Mouse (Mus musculus) G1E-ER4 (cell line): Measurements from ENCODE around the gene Vapb. TPM values are rescaled to one million over a fixed set of nuclear protein-coding genes. Genes with fewer than 3 reads are reported as not detected.
"Not testable (repeated sequence)": the region's sequence is repeated elsewhere in the genome, so short reads cannot be mapped to it uniquely, and the experiment has no call there.

Source experiments
- GATA1 ChIP-seq: IDR thresholded peaks from one replicate; pipeline ENCODE4 v1.8.0; 2012; ENCODE audit warnings: low read length, inconsistent platforms
- polyA plus RNA-seq: library from polyadenylated mRNA; stranded (reverse); fragments of >175 nt; gene quantifications from 2 replicates; pipeline ENCODE4 v1.2.3, GENCODE M21; 2012

The Vapb gene
- polyA plus RNA-seq: 19.5 and 25.3 TPM in 2 replicates

DNA sequence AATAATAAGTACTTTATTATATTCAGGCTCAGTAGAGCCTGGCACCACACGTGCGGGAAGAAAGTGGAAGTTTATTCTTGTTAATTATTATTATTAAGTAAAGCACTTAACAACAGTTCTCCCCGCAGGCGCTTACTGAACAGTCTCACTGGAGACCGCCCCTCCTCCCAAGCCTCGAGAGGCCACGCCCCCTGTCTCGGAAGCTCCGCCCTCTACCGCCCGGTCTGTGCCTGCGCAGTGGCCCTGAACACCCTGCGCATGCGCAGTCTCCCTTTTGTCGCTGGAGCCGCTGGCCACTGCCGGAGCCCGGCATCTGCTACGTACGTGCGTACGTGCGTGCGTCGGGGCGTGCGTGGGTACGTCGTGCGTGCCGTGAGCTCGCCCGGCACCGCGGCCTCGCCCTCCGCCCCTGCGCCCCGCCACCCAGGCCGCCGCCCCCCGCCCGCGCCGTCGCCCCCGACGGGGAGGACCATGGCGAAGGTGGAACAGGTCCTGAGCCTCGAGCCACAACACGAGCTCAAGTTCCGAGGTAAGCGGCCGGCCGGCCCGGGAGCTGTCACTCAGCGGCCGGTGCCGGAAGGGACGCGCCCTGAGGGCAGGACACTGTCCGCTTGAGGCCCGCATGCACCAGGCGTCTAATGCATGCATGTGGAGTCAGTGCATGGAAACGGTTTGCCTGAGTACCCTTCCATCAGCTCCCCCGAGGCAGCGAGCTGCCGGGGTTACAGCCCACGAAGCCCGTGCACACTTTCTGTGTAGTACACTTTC, at the start of gene Vapb:
Gene Vapb (plus strand): TSS at position 290 of the 768 bp plus-strand sequence.
- TF ChIP-seq GATA1: no peak

DNA sequence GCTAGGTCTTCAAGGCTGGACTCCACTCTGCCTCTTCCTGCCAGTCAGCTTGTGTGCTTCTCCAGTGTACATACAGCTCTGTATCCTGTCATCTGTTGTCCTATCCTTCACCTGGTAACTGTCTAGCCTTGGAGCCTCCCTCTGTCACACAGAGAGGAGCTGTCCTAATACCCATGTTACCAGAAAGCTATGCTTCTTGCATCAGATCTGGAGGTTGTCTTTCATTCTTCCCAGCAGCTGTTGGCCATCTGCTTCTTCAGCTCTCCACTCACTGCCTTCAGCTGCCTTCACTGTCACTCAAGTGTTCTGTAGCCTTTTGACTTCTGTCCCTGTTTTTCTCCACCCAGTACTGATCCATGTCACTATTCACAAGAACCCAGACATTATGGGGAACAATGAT, 47.5 kb upstream of the Vapb start:
- TF ChIP-seq GATA1: no peak

- no peak for TF ChIP-seq GATA1
These were observed 45.6 kb upstream of the Vapb start for GRCm38 (mm10) chr2:173691748-173692147.

GRCm38 (mm10) chr2:173692693-173693092, 44.6 kb upstream of the Vapb start:
- TF ChIP-seq GATA1: no peak

- TF ChIP-seq GATA1: no peak
These were observed 38.5 kb upstream of the Vapb start for GRCm38 (mm10) chr2:173698850-173699249.

DNA sequence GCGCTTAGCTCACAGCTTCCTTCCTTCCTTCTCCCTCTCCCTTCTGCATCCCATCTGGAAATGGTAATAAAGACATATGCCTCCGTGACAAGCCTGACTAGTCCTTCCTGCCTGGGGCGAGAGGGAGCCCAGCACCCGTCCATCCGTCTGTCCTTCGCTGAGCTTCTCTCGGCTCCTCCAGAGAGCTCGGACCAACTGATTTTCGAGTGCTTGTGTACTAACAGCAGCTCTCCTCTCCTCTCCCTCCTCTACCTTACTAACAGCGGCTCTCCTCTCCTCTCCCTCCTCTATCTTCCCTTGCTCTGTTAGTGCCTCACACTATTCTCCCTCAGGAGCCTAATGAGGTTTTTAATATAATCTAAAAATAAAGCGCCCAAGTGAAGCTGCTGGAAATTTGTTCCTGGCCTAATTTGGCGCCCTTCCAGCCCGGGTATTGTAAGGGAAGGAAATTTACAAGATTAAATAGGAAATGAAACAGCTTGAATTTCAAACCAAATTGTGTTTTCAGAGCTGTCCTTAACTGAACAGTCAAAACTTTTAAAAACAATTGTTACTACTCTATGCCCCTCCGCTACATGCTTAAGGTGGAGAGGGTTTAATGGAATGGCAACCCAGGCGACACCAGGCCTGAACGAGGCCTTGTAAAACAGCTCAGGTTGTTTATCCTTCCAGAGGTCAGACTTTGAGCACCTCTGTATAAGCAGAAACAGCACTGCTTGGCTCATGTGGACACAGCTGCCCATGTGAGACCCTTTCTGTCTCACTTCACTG, 35.0 kb upstream of the Vapb start:
- no peak for TF ChIP-seq GATA1

DNA sequence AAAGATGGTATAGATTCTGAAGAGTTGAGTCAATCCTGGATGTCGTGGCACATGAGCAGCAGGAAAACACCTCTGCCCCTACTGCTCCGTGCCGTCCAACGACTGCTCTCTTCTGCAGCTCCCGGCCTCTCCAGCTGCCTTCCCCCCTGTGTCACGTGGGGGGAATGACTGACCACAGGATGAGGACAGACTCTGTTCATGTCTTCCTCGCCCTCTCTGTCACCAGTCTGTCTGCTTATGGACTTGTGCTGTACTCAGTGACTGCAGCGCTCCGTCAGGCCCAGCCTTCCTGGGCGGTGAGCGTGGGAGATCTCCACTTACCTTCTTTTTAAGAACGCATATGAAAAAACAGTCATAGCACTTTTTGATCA, 34.5 kb upstream of the Vapb start:
- no peak for TF ChIP-seq GATA1

- no peak for TF ChIP-seq GATA1
These were observed 31.3 kb upstream of the Vapb start for GRCm38 (mm10) chr2:173705827-173706551.

- TF ChIP-seq GATA1: no peak
These were observed 27.1 kb upstream of the Vapb start for GRCm38 (mm10) chr2:173710193-173710592.

DNA sequence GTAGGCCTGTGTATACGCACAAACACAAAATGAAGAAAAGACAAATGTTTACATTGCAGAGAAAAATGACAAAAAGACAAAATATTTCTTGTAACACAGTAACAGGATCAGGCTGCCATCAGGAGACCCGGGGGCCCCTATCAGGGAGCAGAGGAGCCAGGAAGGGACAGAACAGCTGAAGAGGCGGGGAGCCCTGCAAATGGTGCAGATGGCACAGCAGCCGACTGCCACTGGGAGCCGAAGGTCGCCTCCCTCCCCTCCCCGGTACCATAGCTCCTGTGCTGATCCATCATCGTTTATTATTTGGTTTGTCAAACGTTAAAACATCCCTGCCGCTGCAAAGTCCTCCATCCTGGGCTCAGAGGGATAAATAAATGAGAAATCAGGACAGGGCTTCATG, 24.7 kb upstream of the Vapb start:
- no peak for TF ChIP-seq GATA1

DNA sequence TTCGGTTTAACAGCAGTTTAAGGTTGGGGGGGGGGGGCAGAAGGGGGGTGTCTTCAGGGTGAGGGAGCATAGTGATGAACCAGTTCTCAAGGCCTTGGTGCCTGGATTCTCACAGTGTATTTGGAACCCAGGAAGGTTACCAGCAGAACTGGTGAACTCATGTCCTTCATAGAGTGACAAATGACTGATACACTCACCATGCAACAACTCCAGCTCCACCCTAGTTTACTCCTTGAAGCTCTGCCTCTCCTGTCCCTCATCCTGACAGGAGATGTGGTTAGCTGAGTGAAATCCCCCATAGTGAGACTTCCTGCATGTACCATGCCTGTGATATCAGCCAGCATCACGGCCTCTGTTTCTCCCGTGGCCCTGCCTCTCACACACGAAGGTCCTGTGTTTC, 24.1 kb upstream of the Vapb start:
- no peak for TF ChIP-seq GATA1

DNA sequence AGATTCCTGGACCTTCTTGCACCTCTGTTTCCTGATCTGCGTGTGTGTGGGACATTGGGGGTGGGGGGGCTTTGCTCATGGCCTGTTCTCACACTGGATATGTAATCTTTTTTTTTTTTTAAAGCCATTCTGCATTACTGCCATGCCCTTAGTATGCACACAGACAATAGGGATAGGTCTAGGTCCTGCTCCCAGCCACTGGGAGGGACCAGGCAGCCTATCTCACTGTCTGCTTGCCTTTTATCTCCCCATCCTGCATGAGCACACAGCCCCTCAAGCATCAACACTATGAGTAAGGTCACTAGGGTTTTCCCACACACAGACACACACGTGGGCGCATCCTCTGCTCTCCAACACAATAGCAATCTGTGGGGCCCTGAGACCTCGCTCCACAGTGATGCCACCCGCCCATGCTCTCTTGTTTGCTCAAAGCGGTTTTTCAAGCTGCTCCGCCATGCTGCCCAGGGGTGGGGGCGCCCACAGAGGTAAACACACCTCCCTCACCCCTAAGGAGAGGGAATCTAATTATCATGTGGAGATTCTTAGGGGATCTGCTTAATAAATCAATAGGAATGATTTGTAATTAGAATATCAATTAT, 22.6 kb upstream of the Vapb start:
- no peak for TF ChIP-seq GATA1

DNA sequence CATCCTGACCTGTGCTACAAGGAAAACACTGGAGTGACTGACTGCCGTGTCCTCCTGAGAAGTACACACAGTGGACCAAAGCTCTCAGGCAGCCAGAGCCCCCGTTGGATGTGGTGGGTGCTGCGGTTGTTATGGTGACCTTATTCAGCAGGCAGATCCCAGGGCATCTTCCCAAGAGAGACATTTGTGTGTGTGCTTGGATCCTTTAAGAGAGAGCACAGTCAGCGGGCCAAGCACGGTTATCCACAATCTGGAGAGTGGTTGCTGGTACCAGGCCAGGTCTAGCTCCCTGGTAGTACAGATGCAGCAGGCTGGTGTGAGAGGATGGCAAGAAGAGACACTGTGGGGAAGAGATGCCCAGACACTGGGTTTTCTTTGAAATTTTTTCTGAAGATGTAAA, 20.3 kb upstream of the Vapb start:
- no peak for TF ChIP-seq GATA1

DNA sequence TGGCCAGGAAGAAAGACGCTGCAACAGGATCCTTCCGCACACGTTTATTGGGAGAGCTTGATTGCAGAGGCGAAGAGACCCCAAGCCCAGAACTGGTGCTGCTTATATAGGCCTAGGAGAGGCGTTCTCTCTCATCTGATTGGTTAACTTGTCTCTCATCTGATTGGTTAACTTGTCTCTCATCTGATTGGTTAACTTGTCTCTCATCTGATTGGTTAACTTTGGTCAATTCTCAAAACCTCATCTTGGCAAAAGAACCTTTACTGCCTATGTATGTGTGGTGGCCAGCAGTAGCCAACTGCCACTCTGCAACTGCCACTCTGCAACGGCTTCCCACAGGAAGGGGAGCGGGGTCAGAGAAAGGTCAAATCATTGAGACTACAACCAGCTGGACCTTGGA, 18.2 kb upstream of the Vapb start, which contains the start of gene 1700010B08Rik:
Gene 1700010B08Rik (plus strand): TSS at position 301 of the 400 bp plus-strand sequence.
- TF ChIP-seq GATA1: not testable (repeated sequence)

DNA sequence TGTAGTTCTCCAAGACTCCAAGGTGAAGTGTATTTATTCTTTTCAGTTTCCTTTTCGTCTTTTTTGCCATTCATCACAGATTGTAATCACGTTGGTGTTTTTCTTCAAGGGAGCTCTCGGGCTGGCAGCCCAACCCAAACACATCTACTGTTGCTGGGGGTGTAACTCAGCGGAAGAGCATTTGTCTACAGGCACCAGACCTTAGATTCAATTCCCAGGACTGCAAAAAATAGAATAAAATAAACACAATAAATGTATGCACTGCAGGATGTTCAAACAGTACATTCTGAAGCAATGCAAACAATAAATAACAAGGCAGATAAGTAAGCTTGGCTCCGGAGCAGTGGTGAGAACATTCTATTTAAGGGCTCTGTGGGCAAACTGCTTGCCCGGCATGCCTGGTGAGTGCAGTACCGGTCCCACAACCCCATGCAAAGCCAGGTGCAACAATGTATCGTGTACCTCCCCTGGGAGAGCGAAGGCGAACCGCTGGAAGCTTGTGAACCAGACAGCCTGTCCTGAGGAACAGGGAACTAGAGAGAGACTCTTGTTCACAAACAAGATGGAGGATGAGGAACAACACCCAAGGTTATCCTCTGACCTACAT, 15.0 kb upstream of the Vapb start:
- TF ChIP-seq GATA1: no peak
